Mouse (Mus musculus) embryonic facial prominence, embryonic 15.5 days (tissue): ENCODE measurements at regions not wholly inside any gene's neighbourhood (a gene's known extent, or its start where the extent isn't known, plus 50 kb on each side); places are given as distances from the start of the nearest gene placed in this dataset.
"Not testable (repeated sequence)": the region's sequence is repeated elsewhere in the genome, so short reads cannot be mapped to it uniquely, and the experiment has no call there.

Experiments used
- ATAC-seq: fragments of 200-750 bp; cut with Nextera tagmentation; 2 replicates; pipeline ENCODE4 v1.8.0; 2017; ENCODE audit warnings: low read depth, moderate TSS enrichment; ENCODE audit not compliant: insufficient number of reproducible peaks, low FRiP score, low TSS enrichment
- H3K27ac ChIP-seq: fragments of 300-500 bp; sonication (generic); replicated peaks from 2 replicates; pipeline ENCODE4 v1.5.1; 2015; ENCODE audit warnings: mild to moderate bottlenecking, inconsistent platforms
- H3K27me3 ChIP-seq: fragments of 300-500 bp; sonication (generic); 2 replicates; pipeline ENCODE4 v1.6.1; 2015; ENCODE audit warnings: inconsistent platforms
- H3K36me3 ChIP-seq: fragments of 300-500 bp; sonication (generic); 2 replicates; pipeline ENCODE4 v1.6.1; 2015; ENCODE audit warnings: mild to moderate bottlenecking, inconsistent platforms
- H3K4me1 ChIP-seq: fragments of 300-500 bp; sonication (generic); 2 replicates; pipeline ENCODE4 v1.6.1; 2015; ENCODE audit warnings: inconsistent platforms
- H3K4me2 ChIP-seq: fragments of 300-500 bp; sonication (generic); replicated peaks from 2 replicates; pipeline ENCODE4 v1.6.1; 2015; ENCODE audit warnings: mild to moderate bottlenecking, inconsistent platforms
- H3K4me3 ChIP-seq: fragments of 300-500 bp; sonication (generic); replicated peaks from 2 replicates; pipeline ENCODE4 v1.5.1; 2015; ENCODE audit warnings: mild to moderate bottlenecking, inconsistent platforms
- H3K9ac ChIP-seq: fragments of 300-500 bp; sonication (generic); 2 replicates; pipeline ENCODE4 v1.6.1; 2015; ENCODE audit warnings: inconsistent platforms
- H3K9me3 ChIP-seq: fragments of 300-500 bp; sonication (generic); replicated peaks from 2 replicates; pipeline ENCODE4 v1.6.1; 2016; ENCODE audit warnings: inconsistent platforms
- WGBS: fragments of 180-500 bp; shearing (Covaris S2); methylation state at CpG from one replicate; pipeline ENCODE4 v1.1.7; 2015; 5-methylcytosine and 5-hydroxymethylcytosine counted together

GRCm38 (mm10) chr1:157622156-157622555 is 115.6 kb downstream of the Sec16b start:
- not testable (repeated sequence) for H3K4me3 ChIP-seq, H3K27me3 ChIP-seq, H3K9me3 ChIP-seq, H3K27ac ChIP-seq, H3K4me2 ChIP-seq, ATAC-seq, H3K9ac ChIP-seq, H3K36me3 ChIP-seq, H3K4me1 ChIP-seq
- WGBS: 93% methylated on average over 16 of the region's 16 CpGs

- H3K27ac ChIP-seq: no peak overlapping the region
- H3K4me3 ChIP-seq: no peak overlapping the region
- no peaks in the 10 kb centered on the region for H3K27me3 ChIP-seq
- H3K9ac ChIP-seq: no peak overlapping the region
- no peak overlapping the region for H3K4me2 ChIP-seq
- H3K9me3 ChIP-seq: no peaks in the 10 kb centered on the region
- H3K4me1 ChIP-seq: no peaks in the 10 kb centered on the region
- ATAC-seq: no peak
- 76% methylated on average over 3 of the region's 3 CpGs for WGBS
- no peaks in the 10 kb centered on the region for H3K36me3 ChIP-seq
Measured at GRCm38 (mm10) chr1:157632586-157632985, 126.1 kb downstream of the Sec16b start.

- no peak overlapping the region for H3K4me3 ChIP-seq
- no peak for ATAC-seq
- WGBS: 79% methylated on average over 6 of the region's 6 CpGs
- H3K27ac ChIP-seq: no peak overlapping the region
- H3K27me3 ChIP-seq: no peaks in the 10 kb centered on the region
- no peak overlapping the region for H3K9ac ChIP-seq
- no peaks in the 10 kb centered on the region for H3K36me3 ChIP-seq
- H3K4me2 ChIP-seq: no peak overlapping the region
- no peaks in the 10 kb centered on the region for H3K4me1 ChIP-seq
- no peaks in the 10 kb centered on the region for H3K9me3 ChIP-seq
Measured at GRCm38 (mm10) chr1:157633470-157633869, 126.9 kb downstream of the Sec16b start.

GRCm38 (mm10) chr1:157635776-157636175 is 129.2 kb downstream of the Sec16b start:
- no peak overlapping the region for H3K9ac ChIP-seq
- no peak for ATAC-seq
- H3K9me3 ChIP-seq: no peaks in the 10 kb centered on the region
- H3K27me3 ChIP-seq: no peaks in the 10 kb centered on the region
- H3K4me3 ChIP-seq: no peak overlapping the region
- no peaks in the 10 kb centered on the region for H3K36me3 ChIP-seq
- no peaks in the 10 kb centered on the region for H3K4me1 ChIP-seq
- 87% methylated on average over 6 of the region's 6 CpGs for WGBS
- H3K4me2 ChIP-seq: no peak overlapping the region
- H3K27ac ChIP-seq: no peak overlapping the region

- no peaks in the 10 kb centered on the region for H3K36me3 ChIP-seq
- 87% methylated on average over 6 of the region's 6 CpGs for WGBS
Measured at GRCm38 (mm10) chr1:157643524-157643923, 137.0 kb downstream of the Sec16b start.

GRCm38 (mm10) chr1:157645682-157646421 is 139.3 kb downstream of the Sec16b start:
- H3K9me3 ChIP-seq: no peaks in the 10 kb centered on the region
- WGBS: 80% methylated on average over 8 of the region's 8 CpGs
- ATAC-seq: no peak
- no peaks in the 10 kb centered on the region for H3K36me3 ChIP-seq
- H3K4me3 ChIP-seq: no peak overlapping the region
- no peaks in the 10 kb centered on the region for H3K4me1 ChIP-seq
- no peak overlapping the region for H3K4me2 ChIP-seq
- H3K27me3 ChIP-seq: no peaks in the 10 kb centered on the region; the same call in 1 of the 2 replicates
- H3K9ac ChIP-seq: no peak overlapping the region
- H3K27ac ChIP-seq: no peak overlapping the region

More at GRCm38 (mm10) chr1:157643524-157643923, 137.0 kb downstream of the Sec16b start:
- Histone ChIP-seq H3K4me2 (no peak overlapping the region), H3K4me1 (no peaks in the 10 kb centered on the region), H3K9me3 (no peaks in the 10 kb centered on the region), H3K27ac (no peak overlapping the region), H3K4me3 (no peak overlapping the region), H3K27me3 (no peaks in the 10 kb centered on the region), H3K9ac (no peak overlapping the region)
- no peak for ATAC-seq

- no peaks in the 10 kb centered on the region; the same call in 1 of the 2 replicates for H3K27me3 ChIP-seq
- no peak overlapping the region for H3K4me2 ChIP-seq
- no peak overlapping the region for H3K4me3 ChIP-seq
- no peak for ATAC-seq
- no peaks in the 10 kb centered on the region for H3K4me1 ChIP-seq
- H3K9ac ChIP-seq: no peak overlapping the region
- H3K27ac ChIP-seq: no peak overlapping the region
- no peaks in the 10 kb centered on the region for H3K36me3 ChIP-seq
- no peaks in the 10 kb centered on the region for H3K9me3 ChIP-seq
- 68% methylated on average over 4 of the region's 4 CpGs for WGBS
Measured at GRCm38 (mm10) chr1:157655446-157655845, 148.9 kb downstream of the Sec16b start.

- Histone ChIP-seq H3K27ac (no peak overlapping the region), H3K9ac (no peak overlapping the region), H3K9me3 (no peaks in the 10 kb centered on the region), H3K27me3 (no peaks in the 10 kb centered on the region), H3K4me2 (no peak overlapping the region), H3K4me3 (no peak overlapping the region), H3K36me3 (no peaks in the 10 kb centered on the region), H3K4me1 (no peaks in the 10 kb centered on the region)
- 78% methylated on average over 6 of the region's 6 CpGs for WGBS
- ATAC-seq: no peak
Measured at GRCm38 (mm10) chr1:157669626-157670025, 163.1 kb downstream of the Sec16b start.

GRCm38 (mm10) chr1:157684356-157684755 is 177.8 kb downstream of the Sec16b start:
- no peak for ATAC-seq
- no peak overlapping the region for H3K9ac ChIP-seq
- no peaks in the 10 kb centered on the region for H3K36me3 ChIP-seq
- H3K4me2 ChIP-seq: no peak overlapping the region
- H3K27me3 ChIP-seq: no peaks in the 10 kb centered on the region
- H3K4me3 ChIP-seq: no peak overlapping the region
- H3K9me3 ChIP-seq: no peaks in the 10 kb centered on the region
- H3K4me1 ChIP-seq: no peaks in the 10 kb centered on the region
- WGBS: 69% methylated on average over 7 of the region's 7 CpGs
- no peak overlapping the region for H3K27ac ChIP-seq

- no peak overlapping the region for H3K9ac ChIP-seq
- no peak overlapping the region for H3K27ac ChIP-seq
- H3K4me2 ChIP-seq: no peak overlapping the region
- H3K4me3 ChIP-seq: no peak overlapping the region
- no peaks in the 10 kb centered on the region for H3K4me1 ChIP-seq
- no peaks in the 10 kb centered on the region for H3K36me3 ChIP-seq
- no peaks in the 10 kb centered on the region for H3K27me3 ChIP-seq
- ATAC-seq: no peak
- WGBS: 64% methylated on average over 2 of the region's 2 CpGs
- no peaks in the 10 kb centered on the region for H3K9me3 ChIP-seq
Measured at GRCm38 (mm10) chr1:157695198-157695597, 188.7 kb downstream of the Sec16b start.

GRCm38 (mm10) chr1:157703639-157704038 is 197.1 kb downstream of the Sec16b start:
- H3K27ac ChIP-seq: no peak overlapping the region
- H3K27me3 ChIP-seq: no peaks in the 10 kb centered on the region
- no peak overlapping the region for H3K4me2 ChIP-seq
- H3K4me1 ChIP-seq: no peaks in the 10 kb centered on the region
- no peaks in the 10 kb centered on the region for H3K36me3 ChIP-seq
- WGBS: 62% methylated on average over 6 of the region's 6 CpGs
- H3K4me3 ChIP-seq: no peak overlapping the region
- no peaks in the 10 kb centered on the region for H3K9me3 ChIP-seq
- ATAC-seq: no peak
- no peak overlapping the region for H3K9ac ChIP-seq

GRCm38 (mm10) chr1:157705364-157705763 is 198.8 kb downstream of the Sec16b start:
- Histone ChIP-seq H3K27me3 (no peaks in the 10 kb centered on the region), H3K9me3 (no peaks in the 10 kb centered on the region), H3K36me3 (no peaks in the 10 kb centered on the region), H3K9ac (no peak overlapping the region), H3K4me2 (no peak overlapping the region), H3K27ac (no peak overlapping the region), H3K4me3 (no peak overlapping the region), H3K4me1 (no peaks in the 10 kb centered on the region)
- ATAC-seq: no peak
- 57% methylated on average over 4 of the region's 4 CpGs for WGBS
